In the genomic region with DNA sequence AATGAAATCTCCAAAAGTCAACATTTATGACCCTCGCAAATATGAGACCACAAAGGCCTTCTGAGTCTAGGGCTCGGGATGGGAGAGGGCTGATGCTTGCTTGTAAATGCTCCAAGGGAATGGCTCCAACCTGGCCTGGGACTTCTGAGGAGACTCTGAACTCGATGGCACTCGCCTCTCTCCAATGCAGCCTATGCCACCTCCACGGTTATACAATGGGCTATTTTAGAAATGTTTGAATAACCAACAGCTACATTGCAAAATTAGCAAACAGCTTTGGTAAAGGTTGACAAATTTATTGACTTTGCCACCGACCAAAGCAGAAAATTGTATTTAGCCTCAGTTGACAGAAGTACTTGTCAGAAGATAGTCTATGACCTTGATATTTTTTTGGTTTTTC, we compare ENCODE assay signal across 20 mouse cellular contexts. TPM values are rescaled to one million over a fixed set of nuclear protein-coding genes. Genes with fewer than 3 reads are reported as not detected.
"Had no signal": no experiment of that assay in that cellular context is flagged by ENCODE, and none has a peak within 500 bp of the region (broad histone marks: within the 10 kb centered on the region; RNA-seq: fewer than 3 reads in every experiment).

No protein-coding gene starts in this region.

- DNase-seq: liver, embryonic 13.5 days; lung, adult 2 months; midbrain, embryonic 14.5 days; right cerebral cortex, postnatal 14 days; thymus, adult 2 months; thymus, postnatal 25 days; thymus, postnatal 4 days had no signal

- H3K4me3 ChIP-seq: liver, embryonic 13.5 days; liver, embryonic 15.5 days; lung, embryonic 15.5 days; megakaryocyte, embryonic 14.5 days; midbrain, embryonic 12.5 days; neural tube, embryonic 12.5 days; stomach, embryonic 15.5 days had no signal

- H3K4me2 ChIP-seq: liver, embryonic 13.5 days; liver, embryonic 15.5 days; lung, embryonic 15.5 days; midbrain, embryonic 12.5 days; neural tube, embryonic 12.5 days; stomach, embryonic 15.5 days had no signal

- H3K36me3 ChIP-seq: liver, embryonic 13.5 days; liver, embryonic 15.5 days; lung, embryonic 15.5 days; midbrain, embryonic 12.5 days; neural tube, embryonic 12.5 days; stomach, embryonic 15.5 days had no signal

- ATAC-seq: lung, postnatal 0 days; midbrain, embryonic 16.5 days had no signal

- H3K4me1 ChIP-seq: megakaryocyte, embryonic 14.5 days; midbrain, embryonic 12.5 days; neural tube, embryonic 12.5 days had no signal

- H3K9me3 ChIP-seq: liver, embryonic 13.5 days; liver, embryonic 15.5 days; lung, embryonic 15.5 days; midbrain, embryonic 12.5 days; neural tube, embryonic 12.5 days; stomach, embryonic 15.5 days had no signal

- H3K27ac ChIP-seq: liver, embryonic 13.5 days; liver, embryonic 15.5 days; macrophage; midbrain, embryonic 12.5 days; neural tube, embryonic 12.5 days; stomach, embryonic 15.5 days; stomach, postnatal 0 days had no signal

- H3K27me3 ChIP-seq: liver, embryonic 13.5 days; liver, embryonic 15.5 days; lung, embryonic 15.5 days; megakaryocyte, embryonic 14.5 days; midbrain, embryonic 12.5 days; neural tube, embryonic 12.5 days; stomach, embryonic 15.5 days had no signal

- H3K9ac ChIP-seq: liver, embryonic 13.5 days; liver, embryonic 15.5 days; lung, embryonic 15.5 days; midbrain, embryonic 12.5 days; neural tube, embryonic 12.5 days; stomach, embryonic 15.5 days had no signal

RNA-seq across cellular contexts. Expression of a gene that starts 19.9 kb away (rescaled TPM):
- total RNA-seq: megakaryocyte progenitor cell, adult 5-6 weeks; monocyte, adult 5-6 weeks; neutrophil, adult 5-6 weeks had no signal
- polyA plus RNA-seq: macrophage had no signal
